Mouse (Mus musculus) C2C12 (cell line): ENCODE data around the gene Vars. TPM values are rescaled to one million over a fixed set of nuclear protein-coding genes. Genes with fewer than 3 reads are reported as not detected.

Experiments used
- H3K27me3 ChIP-seq: one replicate; pipeline ENCODE4 v1.6.1; 2011; ENCODE audit not compliant: control insufficient read depth, insufficient read depth, insufficient read length
- H3K36me3 ChIP-seq: one replicate; pipeline ENCODE4 v1.6.1; 2011; ENCODE audit not compliant: control insufficient read depth, insufficient read depth
- H3K4me3 ChIP-seq: one replicate; pipeline ENCODE4 v1.5.1; 2011; ENCODE audit warnings: mild to moderate bottlenecking, control low read depth; ENCODE audit not compliant: poor library complexity, insufficient read depth, severe bottlenecking
- H3K79me2 ChIP-seq: one replicate; pipeline ENCODE4 v1.6.1; 2011; ENCODE audit not compliant: control insufficient read depth, insufficient read depth
- H3K79me3 ChIP-seq: one replicate; pipeline ENCODE4 v1.6.1; 2011; ENCODE audit warnings: low read depth, control low read depth
- H3ac ChIP-seq: one replicate; pipeline ENCODE3; 2011; ENCODE audit warnings: low read depth; ENCODE audit not compliant: control insufficient read depth, insufficient read length
- CEBPB ChIP-seq: IDR thresholded peaks from one replicate; pipeline ENCODE4 v1.6.1; 2011; ENCODE audit warnings: low read depth, mild to moderate bottlenecking, control low read depth, moderate library complexity
- CTCF ChIP-seq: IDR thresholded peaks from one replicate; pipeline ENCODE4 v1.5.1; 2011; ENCODE audit not compliant: control insufficient read depth, insufficient read depth, insufficient read length
- FOSL1 ChIP-seq: IDR thresholded peaks from one replicate; pipeline ENCODE4 v1.8.0; 2011; ENCODE audit warnings: mild to moderate bottlenecking, low read length; ENCODE audit not compliant: poor library complexity, insufficient read depth, severe bottlenecking
- MAX ChIP-seq: IDR thresholded peaks from one replicate; pipeline ENCODE4 v1.6.1; 2011; ENCODE audit warnings: mild to moderate bottlenecking, control low read depth
- MYOD1 ChIP-seq: IDR thresholded peaks from one replicate; pipeline ENCODE4 v1.6.1; 2011; ENCODE audit warnings: low read depth; ENCODE audit not compliant: control insufficient read depth, insufficient read length
- MYOG ChIP-seq: IDR thresholded peaks from one replicate; pipeline ENCODE4 v1.6.1; 2011; ENCODE audit not compliant: control insufficient read depth, insufficient read length; ENCODE audit errors: extremely low read depth
- USF1 ChIP-seq: IDR thresholded peaks from one replicate; pipeline ENCODE4 v1.6.1; 2011; ENCODE audit warnings: low read depth, mild to moderate bottlenecking, control low read depth, moderate library complexity
- polyA plus RNA-seq: library from polyadenylated mRNA; unstranded; fragments of >200 nt; fragmentation: generic; extraction: Trizol; gene quantifications from one replicate; pipeline ENCODE4 v1.2.1, GENCODE M21; 2012; ENCODE audit warnings: missing spikeins

Vars gene
- polyA plus RNA-seq, 1 experiment, result 214 TPM

DNA sequence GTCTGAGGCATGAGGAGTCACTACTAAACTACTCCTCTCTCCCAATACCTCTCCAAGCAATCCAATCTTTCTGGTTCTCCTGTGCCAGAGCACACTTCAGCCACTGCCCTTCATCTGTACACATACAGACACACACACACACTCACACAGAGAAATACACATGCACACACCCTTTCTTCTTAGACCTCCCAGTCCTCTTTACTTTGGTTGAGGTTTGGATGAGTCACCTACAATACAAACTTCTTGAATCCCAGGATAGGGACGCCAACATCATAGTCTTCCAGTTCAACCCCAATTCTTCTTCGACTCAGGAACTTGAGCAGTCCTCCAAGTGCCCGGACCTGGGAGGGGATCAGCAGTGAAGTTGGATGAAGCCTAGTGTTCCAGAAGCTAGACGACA is 43.0 kb downstream of the Vars start:
- Histone ChIP-seq H3K79me2 (peaks cover under 1% of the 10 kb centered on the region), H3K4me3 (no peak overlapping the region), H3ac (no peak overlapping the region), H3K79me3 (no peaks in the 10 kb centered on the region), H3K36me3 (no peaks in the 10 kb centered on the region), H3K27me3 (no peaks in the 10 kb centered on the region)
- TF ChIP-seq CEBPB (no peak), MYOG (no peak), MYOD1 (no peak), MAX (no peak), USF1 (no peak)

DNA sequence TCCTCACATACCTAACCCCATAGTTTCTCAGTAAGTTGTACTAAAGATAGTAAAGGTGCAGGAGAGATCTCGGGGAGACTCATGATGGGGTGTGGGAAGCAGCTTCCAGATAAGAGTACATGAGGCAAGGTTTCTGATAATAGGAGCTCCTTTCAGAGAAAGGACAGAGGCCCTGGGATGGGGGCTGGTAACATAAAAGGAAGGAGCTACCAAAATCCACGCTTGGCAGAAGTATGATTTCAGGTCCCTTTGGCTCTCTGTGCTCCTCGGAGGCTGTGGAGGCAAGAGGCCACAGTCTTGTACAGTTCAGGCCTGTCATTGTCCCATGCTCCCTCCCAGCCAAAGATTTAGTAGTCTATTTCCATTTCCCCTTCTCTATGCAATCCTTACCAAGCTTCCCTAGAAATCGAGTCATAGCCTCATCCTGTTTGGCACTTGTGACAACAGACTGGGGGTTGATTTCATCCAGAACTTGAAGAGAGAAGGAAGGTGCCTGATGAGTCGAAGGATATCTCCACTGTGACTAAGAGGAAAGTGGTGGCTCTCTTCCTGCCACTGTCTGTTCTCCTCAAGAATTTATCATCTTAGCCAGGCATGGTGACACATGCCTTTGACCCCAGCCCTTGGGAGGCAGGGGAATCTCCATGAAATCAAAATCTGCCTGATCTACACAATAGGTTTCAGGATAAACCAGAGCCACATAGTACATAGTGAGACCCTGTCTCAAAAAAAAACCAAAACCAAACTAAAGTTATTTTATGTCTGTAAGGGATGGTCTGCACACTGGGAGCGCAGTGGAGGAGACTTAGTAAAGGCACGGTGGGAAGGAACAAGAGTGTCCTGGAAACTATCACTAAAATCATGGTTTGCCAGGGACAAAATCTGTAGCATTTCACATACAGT is 44.4 kb downstream of the Vars start:
- Histone ChIP-seq H3K79me3 (no peaks in the 10 kb centered on the region), H3K79me2 (peaks cover 14% of the 10 kb centered on the region), H3K4me3 (no peak overlapping the region), H3K36me3 (no peaks in the 10 kb centered on the region), H3K27me3 (no peaks in the 10 kb centered on the region), H3ac (no peak overlapping the region)
- no peak for TF ChIP-seq USF1
- TF ChIP-seq CEBPB, result peak; percentile 2
- TF ChIP-seq FOSL1, result no peak
- TF ChIP-seq MAX, result no peak

DNA sequence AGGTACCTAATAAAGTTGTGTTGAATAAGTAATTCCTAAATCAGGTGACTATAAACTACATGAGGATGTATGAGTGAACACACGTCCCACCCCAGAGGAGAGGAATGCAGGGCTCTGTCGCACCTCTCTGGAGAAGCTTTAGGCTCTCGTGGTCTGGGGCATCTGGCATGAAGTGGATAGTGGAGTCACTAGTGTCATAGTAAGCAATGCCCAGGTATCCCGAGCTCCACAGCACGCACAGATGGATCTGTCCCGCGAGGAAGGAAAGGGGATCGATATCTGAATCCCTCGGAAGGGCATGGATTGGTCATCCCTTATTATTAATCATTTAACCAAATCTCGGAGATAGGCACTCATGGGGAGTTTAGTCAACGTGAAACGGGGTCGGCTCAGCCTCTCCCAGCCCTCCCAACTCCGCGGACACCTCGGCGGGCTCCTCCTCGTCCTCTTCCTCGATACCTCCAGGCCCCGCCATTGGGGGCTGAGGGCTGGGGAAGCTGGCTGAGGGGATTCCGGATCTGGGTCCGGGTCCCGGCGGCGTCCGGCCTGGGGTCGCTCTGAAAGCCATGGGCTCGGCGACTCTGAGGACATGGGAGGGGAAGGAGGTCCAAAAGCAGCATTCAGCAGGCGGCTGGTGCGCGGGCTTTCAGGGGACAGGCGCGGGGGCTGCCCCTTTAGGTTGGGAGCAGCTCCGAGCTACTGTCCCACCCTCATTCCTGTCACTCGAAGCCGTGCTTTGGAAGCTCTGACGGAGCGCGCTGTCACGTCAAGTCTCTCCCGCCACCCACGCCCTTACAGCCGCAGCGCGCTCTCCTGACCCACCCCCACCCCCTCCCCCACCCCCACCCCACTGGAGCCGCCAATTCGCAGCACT is 45.3 kb downstream of the Vars start:
- Histone ChIP-seq H3K79me3 (peaks cover 6% of the 10 kb centered on the region), H3ac (peak overlapping the region; percentile 75), H3K36me3 (no peaks in the 10 kb centered on the region), H3K27me3 (no peaks in the 10 kb centered on the region), H3K4me3 (peak overlapping the region; percentile 34), H3K79me2 (peaks cover 23% of the 10 kb centered on the region)
- no peak for TF ChIP-seq FOSL1
- peak; percentile 83 for TF ChIP-seq MAX
- TF ChIP-seq MYOG, result no peak

- no peaks in the 10 kb centered on the region for H3K27me3 ChIP-seq
- H3K4me3 ChIP-seq, result peak within 1 kb of the TSS; percentile 34
- H3K79me2 ChIP-seq, result peaks cover 31% of the 10 kb centered on the region
- peaks cover 11% of the 10 kb centered on the region for H3K79me3 ChIP-seq
- TF ChIP-seq MAX (no peak), USF1 (no peak), CTCF (no peak), FOSL1 (no peak), MYOG (no peak), CEBPB (no peak), MYOD1 (no peak)
- no peaks in the 10 kb centered on the region for H3K36me3 ChIP-seq
- H3ac ChIP-seq, result peak within 1 kb of the TSS; percentile 75
These were observed 46.1 kb downstream of the Vars start, which contains the start of gene Msh5 for GRCm38 (mm10) chr17:35046681-35047455. Msh5 (minus strand) TSS chr17:35046745.

DNA sequence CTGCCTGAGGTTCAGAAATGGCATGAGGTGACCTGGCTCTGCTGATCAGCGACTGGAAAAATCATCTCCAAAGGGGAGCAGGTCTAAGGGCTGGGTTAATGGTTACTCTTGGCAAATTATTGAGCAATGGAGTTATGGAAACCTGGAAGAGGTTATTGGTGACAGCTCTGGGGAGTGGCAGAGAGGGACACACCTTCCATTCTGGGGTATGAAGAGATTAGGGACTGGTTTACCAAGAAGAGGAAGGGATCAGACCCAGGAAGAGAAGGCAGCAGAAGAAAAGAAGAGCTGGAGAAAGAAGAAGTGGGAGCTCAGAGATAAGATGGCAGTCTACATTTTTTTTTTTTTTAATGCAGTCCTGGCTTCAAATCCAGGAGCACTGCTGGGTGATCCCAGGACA is 46.9 kb downstream of the Vars start:
- Histone ChIP-seq H3K36me3 (peaks cover 7% of the 10 kb centered on the region), H3K4me3 (no peak overlapping the region), H3K79me2 (peaks cover 39% of the 10 kb centered on the region), H3K79me3 (peaks cover 20% of the 10 kb centered on the region), H3ac (no peak overlapping the region), H3K27me3 (no peaks in the 10 kb centered on the region)
- TF ChIP-seq USF1 (no peak), CEBPB (peak; percentile 14)
